Mouse (Mus musculus): ENCODE results near the gene Efna1. TPM values are rescaled to one million over a fixed set of nuclear protein-coding genes. Genes with fewer than 3 reads are reported as not detected.

The Efna1 gene
- 14.0 and 16.4 TPM in 2 replicates for polyA plus RNA-seq (2014; fragmentation: Nextera tagmentation; extraction: Ambion mirVana)

- DNase-seq (ENCODE audit: low spot score) (peak; percentile 62), ATAC-seq (ENCODE audit: low FRiP score) (peak; percentile 36; the same call in 1 of the 2 replicates)
- Histone ChIP-seq H3K36me3 (ENCODE audit: control insufficient read depth, insufficient read depth, low read length) (no peaks in the 10 kb centered on the region), H3K4me1 (replicated peaks; ENCODE audit: control insufficient read depth, insufficient read depth, low read length) (peaks cover 13% of the 10 kb centered on the region), H3K4me2 (replicated peaks; ENCODE audit: low read depth, low read length) (peak within 1 kb of the TSS; percentile 85), H3K4me3 (ENCODE audit: low read depth, low read length) (peak within 1 kb of the TSS; percentile 38), H3K27me3 (ENCODE audit: control insufficient read depth, insufficient read depth, low read length) (peaks cover 38% of the 10 kb centered on the region), H3K9me3 (ENCODE audit: control insufficient read depth, low read length) (no peaks in the 10 kb centered on the region), H3K9ac (ENCODE audit: low read depth, low read length) (peak within 1 kb of the TSS; percentile 58), H3K27ac (ENCODE audit: low read depth, low read length) (no peak within 1 kb of the TSS)
- under 1% methylated on average over 52 of the region's 52 CpGs for WGBS
These were observed at the start of gene Efna1 for GRCm38 (mm10) chr3:89280606-89281511. Gene Efna1, minus strand, starts transcription at chr3:89281142.

- 50% methylated on average over 3 of the region's 3 CpGs for WGBS
- Histone ChIP-seq H3K9ac (ENCODE audit: low read depth, low read length) (no peak overlapping the region), H3K36me3 (ENCODE audit: control insufficient read depth, insufficient read depth, low read length) (0 out of 2 replicates have a peak, but pooled peaks cover 6% of the 10 kb centered on the region), H3K4me1 (replicated peaks; ENCODE audit: control insufficient read depth, insufficient read depth, low read length) (peaks cover 17% of the 10 kb centered on the region), H3K4me3 (ENCODE audit: low read depth, low read length) (no peak overlapping the region), H3K27ac (ENCODE audit: low read depth, low read length) (no peak overlapping the region), H3K4me2 (replicated peaks; ENCODE audit: low read depth, low read length) (peak overlapping the region; percentile 5; the same call in 1 of the 2 replicates), H3K27me3 (ENCODE audit: control insufficient read depth, insufficient read depth, low read length) (no peaks in the 10 kb centered on the region), H3K9me3 (ENCODE audit: control insufficient read depth, low read length) (no peaks in the 10 kb centered on the region)
- no peak for DNase-seq (ENCODE audit: low spot score)
- no peak for ATAC-seq (ENCODE audit: low FRiP score)
These were observed 49.4 kb upstream of the Efna1 start for GRCm38 (mm10) chr3:89330346-89330745.

- H3K4me3 ChIP-seq (ENCODE audit: low read depth, low read length), result no peak overlapping the region
- H3K36me3 ChIP-seq (ENCODE audit: control insufficient read depth, insufficient read depth, low read length), result no peaks in the 10 kb centered on the region
- no peaks in the 10 kb centered on the region; the same call in 1 of the 2 replicates for H3K27me3 ChIP-seq (ENCODE audit: control insufficient read depth, insufficient read depth, low read length)
- WGBS, result 20% methylated on average over 4 of the region's 4 CpGs
- H3K27ac ChIP-seq (ENCODE audit: low read depth, low read length), result no peak overlapping the region
- peaks cover 17% of the 10 kb centered on the region for H3K4me1 ChIP-seq (replicated peaks; ENCODE audit: control insufficient read depth, insufficient read depth, low read length)
- no peak for ATAC-seq (ENCODE audit: low FRiP score)
- no peaks in the 10 kb centered on the region for H3K9me3 ChIP-seq (ENCODE audit: control insufficient read depth, low read length)
- no peak overlapping the region for H3K4me2 ChIP-seq (replicated peaks; ENCODE audit: low read depth, low read length)
- no peak overlapping the region for H3K9ac ChIP-seq (ENCODE audit: low read depth, low read length)
- DNase-seq (ENCODE audit: low spot score), result no peak
These were observed 47.7 kb upstream of the Efna1 start for GRCm38 (mm10) chr3:89328623-89329022.

- peak overlapping the region; percentile 49 for H3K27ac ChIP-seq (ENCODE audit: low read depth, low read length)
- peak; percentile 22 for DNase-seq (ENCODE audit: low spot score)
- peak; percentile 8; the same call in 1 of the 2 replicates for ATAC-seq (ENCODE audit: low FRiP score)
These were observed 46.5 kb upstream of the Efna1 start for GRCm38 (mm10) chr3:89327371-89327870.

GRCm38 (mm10) chr3:89325882-89326281, 44.9 kb upstream of the Efna1 start:
- no peak overlapping the region for H3K27ac ChIP-seq (ENCODE audit: low read depth, low read length)
- ATAC-seq (ENCODE audit: low FRiP score), result no peak
- WGBS, result 92% methylated on average over 8 of the region's 8 CpGs

More at GRCm38 (mm10) chr3:89327371-89327870, 46.5 kb upstream of the Efna1 start:
- no peak overlapping the region for H3K4me3 ChIP-seq (ENCODE audit: low read depth, low read length)
- no peaks in the 10 kb centered on the region for H3K36me3 ChIP-seq (ENCODE audit: control insufficient read depth, insufficient read depth, low read length)
- 48% methylated on average over 9 of the region's 9 CpGs for WGBS
- no peaks in the 10 kb centered on the region; the same call in none of the 2 replicates for H3K27me3 ChIP-seq (ENCODE audit: control insufficient read depth, insufficient read depth, low read length)
- no peak overlapping the region for H3K9ac ChIP-seq (ENCODE audit: low read depth, low read length)
- no peaks in the 10 kb centered on the region for H3K9me3 ChIP-seq (ENCODE audit: control insufficient read depth, low read length)
- peaks cover 12% of the 10 kb centered on the region for H3K4me1 ChIP-seq (replicated peaks; ENCODE audit: control insufficient read depth, insufficient read depth, low read length)
- H3K4me2 ChIP-seq (replicated peaks; ENCODE audit: low read depth, low read length), result no peak overlapping the region

GRCm38 (mm10) chr3:89322514-89323165, 41.7 kb upstream of the Efna1 start, which contains the start of gene Efna3:
Gene Efna3, minus strand, starts transcription at chr3:89322965.
- Histone ChIP-seq H3K9ac (ENCODE audit: low read depth, low read length) (peak within 1 kb of the TSS; percentile 60), H3K4me3 (ENCODE audit: low read depth, low read length) (peak within 1 kb of the TSS; percentile 40), H3K27me3 (ENCODE audit: control insufficient read depth, insufficient read depth, low read length) (peaks cover 37% of the 10 kb centered on the region), H3K27ac (ENCODE audit: low read depth, low read length) (peak within 1 kb of the TSS; percentile 86), H3K4me1 (replicated peaks; ENCODE audit: control insufficient read depth, insufficient read depth, low read length) (peaks cover 24% of the 10 kb centered on the region), H3K9me3 (ENCODE audit: control insufficient read depth, low read length) (no peaks in the 10 kb centered on the region), H3K4me2 (replicated peaks; ENCODE audit: low read depth, low read length) (peak within 1 kb of the TSS; percentile 60), H3K36me3 (ENCODE audit: control insufficient read depth, insufficient read depth, low read length) (no peaks in the 10 kb centered on the region)
- under 1% methylated on average over 48 of the region's 53 CpGs for WGBS
- ATAC-seq (ENCODE audit: low FRiP score) (peak; percentile 14; the same call in 1 of the 2 replicates), DNase-seq (ENCODE audit: low spot score) (peak; percentile 88)

More at GRCm38 (mm10) chr3:89325882-89326281, 44.9 kb upstream of the Efna1 start:
- DNase-seq (ENCODE audit: low spot score), result no peak
- H3K4me2 ChIP-seq (replicated peaks; ENCODE audit: low read depth, low read length), result no peak overlapping the region
- peaks cover 12% of the 10 kb centered on the region for H3K4me1 ChIP-seq (replicated peaks; ENCODE audit: control insufficient read depth, insufficient read depth, low read length)
- H3K9me3 ChIP-seq (ENCODE audit: control insufficient read depth, low read length), result no peaks in the 10 kb centered on the region
- H3K27me3 ChIP-seq (ENCODE audit: control insufficient read depth, insufficient read depth, low read length), result peaks cover 7% of the 10 kb centered on the region
- no peak overlapping the region for H3K9ac ChIP-seq (ENCODE audit: low read depth, low read length)
- no peaks in the 10 kb centered on the region for H3K36me3 ChIP-seq (ENCODE audit: control insufficient read depth, insufficient read depth, low read length)
- no peak overlapping the region for H3K4me3 ChIP-seq (ENCODE audit: low read depth, low read length)

- Histone ChIP-seq H3K27me3 (ENCODE audit: control insufficient read depth, insufficient read depth, low read length) (peaks cover 39% of the 10 kb centered on the region), H3K4me1 (replicated peaks; ENCODE audit: control insufficient read depth, insufficient read depth, low read length) (peaks cover 24% of the 10 kb centered on the region), H3K4me2 (replicated peaks; ENCODE audit: low read depth, low read length) (peak overlapping the region; percentile 60), H3K9ac (ENCODE audit: low read depth, low read length) (peak overlapping the region; percentile 60; the same call in 1 of the 2 replicates), H3K9me3 (ENCODE audit: control insufficient read depth, low read length) (no peaks in the 10 kb centered on the region), H3K27ac (ENCODE audit: low read depth, low read length) (0 out of 2 replicates have a peak overlapping the region, but pooled peaks have one; percentile 0), H3K4me3 (ENCODE audit: low read depth, low read length) (peak overlapping the region; percentile 40), H3K36me3 (ENCODE audit: control insufficient read depth, insufficient read depth, low read length) (no peaks in the 10 kb centered on the region)
- ATAC-seq (ENCODE audit: low FRiP score) (0 out of 2 replicates have a peak, but pooled peaks have one; percentile 0), DNase-seq (ENCODE audit: low spot score) (peak; percentile 53)
- WGBS, result 2% methylated on average over 14 of the region's 14 CpGs
These were observed 41.2 kb upstream of the Efna1 start for GRCm38 (mm10) chr3:89322131-89322500.

Measured in hindbrain, embryonic 11.5 days (tissue).